Mouse (Mus musculus) heart, embryonic 15.5 days (tissue): ENCODE measurements around the gene Gigyf2. TPM values are rescaled to one million over a fixed set of nuclear protein-coding genes. Genes with fewer than 3 reads are reported as not detected.
A peak's percentile ranks its signal among the peaks of the same experiment; 100 is the strongest.

Experiments
- ATAC-seq: fragments of 200-750 bp; cut with Nextera tagmentation; replicated peaks from 2 replicates; pipeline ENCODE4 v1.8.0; 2017; ENCODE audit warnings: low read depth, moderate TSS enrichment; ENCODE audit not compliant: insufficient number of reproducible peaks, insufficient read depth, low FRiP score
- H3K27ac ChIP-seq: fragments of 300-500 bp; sonication (generic); 2 replicates; pipeline ENCODE4 v1.5.1; 2015; ENCODE audit warnings: mild to moderate bottlenecking, inconsistent platforms
- H3K27me3 ChIP-seq: fragments of 300-500 bp; sonication (generic); 2 replicates; pipeline ENCODE4 v1.6.1; 2015; ENCODE audit warnings: inconsistent platforms
- H3K36me3 ChIP-seq: fragments of 300-500 bp; sonication (generic); 2 replicates; pipeline ENCODE4 v1.6.1; 2015; ENCODE audit warnings: mild to moderate bottlenecking, inconsistent platforms
- H3K4me1 ChIP-seq: fragments of 300-500 bp; sonication (generic); replicated peaks from 2 replicates; pipeline ENCODE4 v1.6.1; 2015; ENCODE audit warnings: inconsistent platforms
- H3K4me2 ChIP-seq: fragments of 300-500 bp; sonication (generic); 2 replicates; pipeline ENCODE4 v1.6.1; 2015; ENCODE audit warnings: inconsistent platforms, mild to moderate bottlenecking, moderate library complexity
- H3K4me3 ChIP-seq: fragments of 300-500 bp; sonication (generic); 2 replicates; pipeline ENCODE4 v1.5.1; 2015; ENCODE audit warnings: mild to moderate bottlenecking, inconsistent platforms
- H3K9ac ChIP-seq: fragments of 300-500 bp; sonication (generic); 2 replicates; pipeline ENCODE4 v1.6.1; 2015; ENCODE audit warnings: mild to moderate bottlenecking, inconsistent platforms
- H3K9me3 ChIP-seq: fragments of 300-500 bp; sonication (generic); replicated peaks from 2 replicates; pipeline ENCODE4 v1.6.1; 2016; ENCODE audit warnings: inconsistent platforms
- WGBS: fragments of 180-500 bp; shearing (Covaris S2); methylation state at CpG from one replicate; pipeline ENCODE4 v1.1.7; 2015; ENCODE audit warnings: mixed read lengths; 5-methylcytosine and 5-hydroxymethylcytosine counted together
- polyA plus RNA-seq: library from polyadenylated mRNA; unstranded; fragments of >200 nt; fragmentation: Nextera tagmentation; extraction: Ambion mirVana; gene quantifications from 2 replicates; pipeline ENCODE4 v1.2.1, GENCODE M21; 2015

Gene Gigyf2
- polyA plus RNA-seq, 1 experiment from 2014 or later = 30.8 TPM

DNA sequence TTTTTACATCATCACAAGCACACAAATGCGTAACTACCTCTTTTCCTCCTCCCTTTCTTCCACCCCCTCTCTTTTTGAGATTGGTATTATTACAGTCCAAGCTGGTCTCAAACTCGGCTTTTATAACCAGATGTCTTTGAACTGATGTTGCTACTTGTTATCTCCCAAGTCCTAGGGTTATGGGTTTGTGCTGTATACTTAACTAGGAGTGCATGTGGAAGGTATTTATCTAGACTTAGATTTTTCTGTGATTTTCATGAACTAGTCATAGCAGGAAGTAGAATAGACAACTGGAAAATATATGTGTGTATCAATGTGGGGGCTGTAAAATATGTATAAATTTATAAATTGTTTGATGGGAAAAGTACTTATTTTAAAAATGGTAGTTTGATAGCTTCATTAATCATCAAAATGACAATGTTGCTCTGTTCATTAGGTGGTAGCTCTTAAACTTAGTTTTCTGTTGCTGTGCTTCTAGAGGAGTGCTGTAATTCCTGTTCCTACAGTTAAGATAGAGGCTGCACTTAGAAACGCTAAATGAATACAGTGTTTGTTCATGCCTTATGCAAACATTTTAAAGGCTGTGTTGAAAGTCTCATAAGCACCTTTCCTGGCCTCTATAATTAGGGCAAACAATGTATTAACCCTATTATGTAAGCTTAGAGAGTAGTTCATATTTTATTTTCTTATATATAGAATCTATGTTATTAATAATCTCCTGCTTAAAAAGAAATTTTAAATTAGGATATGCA, 66.8 kb downstream of the Gigyf2 start:
- Histone ChIP-seq H3K27ac (no peak overlapping the region), H3K9me3 (no peaks in the 10 kb centered on the region), H3K4me3 (no peak overlapping the region), H3K4me1 (peaks cover 12% of the 10 kb centered on the region), H3K4me2 (no peak overlapping the region), H3K27me3 (no peaks in the 10 kb centered on the region), H3K36me3 (peaks cover 24% of the 10 kb centered on the region), H3K9ac (no peak overlapping the region)
- no peak for ATAC-seq
- WGBS = 80% methylated on average over 3 of the region's 3 CpGs

DNA sequence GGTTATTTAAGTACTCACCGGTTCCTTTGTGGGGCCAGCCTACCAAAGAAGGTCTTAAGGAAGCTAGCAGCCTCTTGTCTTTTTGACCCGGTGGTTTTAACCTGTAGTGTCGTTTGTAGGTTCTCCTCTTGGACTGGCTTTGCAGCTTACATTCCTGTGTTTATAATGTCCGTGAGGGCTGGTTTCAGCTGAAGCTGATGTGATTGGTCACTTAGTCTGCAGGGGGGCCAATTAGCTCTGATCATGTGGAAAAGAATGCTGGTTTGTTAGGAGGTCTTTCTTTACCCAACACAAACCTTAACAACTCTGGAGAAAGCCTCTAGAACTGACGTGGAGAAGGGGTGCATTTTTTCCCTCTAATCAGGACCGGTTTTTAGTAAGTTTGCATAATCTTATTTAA, 67.8 kb downstream of the Gigyf2 start, which contains the start of gene Kcnj13:
Kcnj13 (minus strand) TSS at position 136 of the 400 bp plus-strand sequence.
- H3K4me3 ChIP-seq = no peak within 1 kb of the TSS

DNA sequence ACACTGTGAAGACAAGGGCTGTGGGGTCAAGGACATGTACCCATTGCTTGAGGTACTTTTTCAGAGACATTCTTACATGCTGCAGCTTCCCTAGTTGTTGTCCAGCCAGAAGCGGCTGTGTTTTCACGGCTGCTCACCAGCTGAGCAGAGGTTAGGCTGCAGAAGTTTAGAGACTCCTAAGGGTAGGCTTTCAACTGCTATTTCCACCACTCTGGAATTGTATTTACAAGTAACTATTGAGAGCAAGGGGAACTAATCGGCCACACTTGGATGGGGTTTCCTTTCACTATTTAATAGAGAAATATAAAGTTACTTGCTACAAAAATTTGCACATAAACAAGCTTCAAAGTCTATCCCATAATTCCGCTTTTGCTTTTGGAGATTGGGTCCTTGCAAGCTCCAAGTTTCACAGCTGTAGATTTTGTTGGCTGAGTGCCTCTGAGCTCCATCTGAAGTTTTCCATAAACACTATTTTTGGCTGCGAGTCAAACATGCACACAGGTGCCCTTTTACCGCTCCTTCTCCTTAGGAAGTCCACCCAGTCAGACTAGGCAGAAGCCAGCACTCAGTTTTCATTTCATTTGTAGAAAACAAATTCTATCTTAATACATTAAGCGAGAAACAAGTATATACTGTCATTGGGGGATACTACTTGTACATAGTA, 70.3 kb downstream of the Gigyf2 start:
- H3K9me3 ChIP-seq = no peaks in the 10 kb centered on the region
- whole genome bisulfite sequencing = 57% methylated on average over 7 of the region's 7 CpGs
- H3K9ac ChIP-seq = no peak overlapping the region
- H3K27ac ChIP-seq = peak overlapping the region; percentile 70
- H3K4me1 ChIP-seq = peaks cover 12% of the 10 kb centered on the region
- H3K27me3 ChIP-seq = no peaks in the 10 kb centered on the region
- H3K4me2 ChIP-seq = no peak overlapping the region
- ATAC-seq = no peak
- H3K4me3 ChIP-seq = no peak overlapping the region
- H3K36me3 ChIP-seq = 0 out of 2 replicates have a peak, but pooled peaks cover 3% of the 10 kb centered on the region

More for the DNA sequence above, 67.8 kb downstream of the Gigyf2 start, which contains the start of gene Kcnj13:
- H3K27me3 ChIP-seq = no peaks in the 10 kb centered on the region
- H3K9me3 ChIP-seq = no peaks in the 10 kb centered on the region
- WGBS = 54% methylated on average over 6 of the region's 6 CpGs
- H3K36me3 ChIP-seq = peaks cover 19% of the 10 kb centered on the region
- ATAC-seq = no peak
- no peak within 1 kb of the TSS for H3K4me2 ChIP-seq
- H3K4me1 ChIP-seq = peaks cover 12% of the 10 kb centered on the region
- H3K27ac ChIP-seq = no peak within 1 kb of the TSS
- H3K9ac ChIP-seq = no peak within 1 kb of the TSS

DNA sequence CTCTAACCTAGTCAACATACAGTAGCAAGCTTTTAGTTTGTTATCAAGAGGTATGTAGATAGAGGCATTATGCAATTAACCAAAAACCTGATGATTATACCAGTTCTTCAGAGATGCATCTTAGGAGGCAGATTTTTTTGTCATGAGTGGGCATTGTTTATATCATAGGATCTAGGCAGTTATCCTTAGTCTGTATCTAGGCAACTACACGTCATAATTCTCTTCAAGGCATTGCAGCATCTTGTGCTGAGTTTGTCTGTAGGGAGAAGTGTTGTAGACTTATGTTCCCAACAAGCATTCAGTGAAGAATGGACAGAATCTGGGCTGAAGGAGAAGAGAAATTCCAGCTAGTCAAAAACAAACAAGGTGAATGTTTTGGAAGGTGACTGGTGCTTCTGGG, 77.9 kb downstream of the Gigyf2 start:
- 83% methylated on average over 1 of the region's 1 CpGs for WGBS

DNA sequence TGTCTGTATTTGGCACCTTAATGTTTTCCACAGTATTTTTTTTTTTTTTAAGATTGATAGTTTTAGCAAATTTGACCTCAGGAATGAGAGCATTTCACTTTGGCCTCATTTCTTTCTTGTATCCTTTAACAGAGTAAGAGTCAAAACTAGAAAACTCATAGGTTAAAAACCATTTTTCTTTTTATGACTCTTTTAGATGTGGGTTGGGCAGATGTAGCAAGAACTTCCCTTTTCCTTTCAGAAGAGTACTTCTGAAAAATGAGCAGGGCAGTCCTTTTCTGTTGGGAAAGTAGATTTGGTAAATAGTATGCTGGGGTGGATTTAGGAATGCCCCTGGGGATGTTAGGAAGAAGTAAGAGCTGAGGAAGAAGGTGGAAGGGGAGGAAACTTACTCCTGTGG, 79.2 kb downstream of the Gigyf2 start:
- no peak overlapping the region for H3K4me2 ChIP-seq
- no peaks in the 10 kb centered on the region for H3K27me3 ChIP-seq
- no peak overlapping the region for H3K27ac ChIP-seq
- H3K9ac ChIP-seq = no peak overlapping the region
- no peak for ATAC-seq
- no peak overlapping the region for H3K4me3 ChIP-seq
- no peaks in the 10 kb centered on the region for H3K4me1 ChIP-seq
- H3K36me3 ChIP-seq = peaks cover 58% of the 10 kb centered on the region
- no peaks in the 10 kb centered on the region for H3K9me3 ChIP-seq

More for the DNA sequence above, 77.9 kb downstream of the Gigyf2 start:
- H3K9me3 ChIP-seq = no peaks in the 10 kb centered on the region
- H3K27me3 ChIP-seq = no peaks in the 10 kb centered on the region
- peaks cover 46% of the 10 kb centered on the region for H3K36me3 ChIP-seq
- H3K4me2 ChIP-seq = no peak overlapping the region
- H3K27ac ChIP-seq = no peak overlapping the region
- H3K9ac ChIP-seq = no peak overlapping the region
- H3K4me1 ChIP-seq = no peaks in the 10 kb centered on the region
- no peak overlapping the region for H3K4me3 ChIP-seq
- ATAC-seq = no peak

DNA sequence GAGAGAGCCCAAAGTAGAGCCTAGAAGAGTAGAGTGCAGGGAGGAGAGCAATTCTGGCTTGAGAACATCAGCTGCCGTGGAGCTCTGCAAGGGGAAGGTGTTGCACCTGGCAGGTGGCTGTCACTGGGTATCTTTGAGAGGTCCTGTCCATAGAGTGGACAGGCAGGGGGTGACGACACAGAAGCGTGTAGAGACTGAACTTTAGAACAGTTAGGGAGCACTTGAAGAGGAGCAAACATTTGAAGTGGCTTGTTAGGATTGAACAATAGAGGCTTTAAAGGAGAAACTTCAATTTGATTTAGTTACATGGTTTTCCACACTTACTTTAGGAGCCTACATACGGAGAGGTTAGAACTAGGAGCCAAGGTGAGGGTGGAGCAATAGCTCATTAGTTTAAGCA, 82.6 kb downstream of the Gigyf2 start:
- Histone ChIP-seq H3K36me3 (peaks cover 78% of the 10 kb centered on the region), H3K27me3 (no peaks in the 10 kb centered on the region), H3K4me1 (no peaks in the 10 kb centered on the region), H3K9me3 (no peaks in the 10 kb centered on the region), H3K4me2 (no peak overlapping the region), H3K4me3 (no peak overlapping the region), H3K9ac (no peak overlapping the region), H3K27ac (no peak overlapping the region)
- WGBS = 86% methylated on average over 4 of the region's 4 CpGs
- ATAC-seq = no peak

DNA sequence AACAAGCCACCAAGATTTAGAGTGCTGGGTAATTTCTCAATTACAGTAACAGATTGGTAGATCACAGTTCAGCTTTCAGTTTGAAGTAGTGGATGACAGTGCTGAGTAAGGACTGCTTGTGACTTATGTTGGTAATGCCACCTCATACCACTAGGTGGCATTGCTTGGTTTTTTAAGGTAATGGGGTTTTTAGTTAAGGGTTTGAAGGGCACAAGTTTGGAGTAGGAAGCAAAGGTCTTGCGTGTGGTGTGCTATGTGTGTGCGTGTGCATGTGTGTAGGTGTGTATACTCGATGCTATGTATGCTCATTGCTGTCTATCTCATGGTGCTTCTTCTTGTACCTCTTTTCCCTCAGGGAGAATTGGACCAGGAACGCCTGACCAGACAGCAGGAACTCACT, 91.9 kb downstream of the Gigyf2 start:
- Histone ChIP-seq H3K9ac (no peak overlapping the region), H3K4me2 (no peak overlapping the region), H3K36me3 (peaks cover 50% of the 10 kb centered on the region), H3K27me3 (no peaks in the 10 kb centered on the region), H3K27ac (no peak overlapping the region), H3K4me3 (no peak overlapping the region), H3K9me3 (no peaks in the 10 kb centered on the region), H3K4me1 (no peaks in the 10 kb centered on the region)
- WGBS = 85% methylated on average over 4 of the region's 4 CpGs
- no peak for ATAC-seq

DNA sequence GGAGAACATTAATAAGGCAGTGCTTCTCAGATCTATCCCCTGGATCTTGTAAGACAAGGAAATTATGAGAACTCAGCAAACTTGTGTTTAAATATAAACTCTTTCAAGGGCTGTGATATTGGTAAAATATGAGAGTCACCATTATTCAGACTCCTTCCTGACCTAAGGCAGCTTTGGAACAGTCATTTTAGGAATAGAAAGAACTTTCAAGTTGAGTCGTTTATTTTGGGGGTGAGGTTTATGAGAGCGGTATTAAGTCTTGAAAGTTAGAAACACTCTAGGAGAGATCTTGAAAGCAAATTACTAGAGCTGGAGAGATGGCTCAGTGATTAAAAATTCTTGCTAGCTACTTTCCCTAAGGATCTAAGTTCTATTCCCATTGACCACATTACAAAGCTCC, 108.3 kb downstream of the Gigyf2 start:
- ATAC-seq = no peak
- no peak overlapping the region for H3K4me3 ChIP-seq
- no peak overlapping the region for H3K9ac ChIP-seq
- H3K36me3 ChIP-seq = peaks cover 65% of the 10 kb centered on the region
- WGBS = 91% methylated on average over 2 of the region's 2 CpGs
- H3K4me2 ChIP-seq = no peak overlapping the region
- H3K4me1 ChIP-seq = no peaks in the 10 kb centered on the region
- no peak overlapping the region for H3K27ac ChIP-seq
- H3K27me3 ChIP-seq = no peaks in the 10 kb centered on the region
- H3K9me3 ChIP-seq = no peaks in the 10 kb centered on the region

DNA sequence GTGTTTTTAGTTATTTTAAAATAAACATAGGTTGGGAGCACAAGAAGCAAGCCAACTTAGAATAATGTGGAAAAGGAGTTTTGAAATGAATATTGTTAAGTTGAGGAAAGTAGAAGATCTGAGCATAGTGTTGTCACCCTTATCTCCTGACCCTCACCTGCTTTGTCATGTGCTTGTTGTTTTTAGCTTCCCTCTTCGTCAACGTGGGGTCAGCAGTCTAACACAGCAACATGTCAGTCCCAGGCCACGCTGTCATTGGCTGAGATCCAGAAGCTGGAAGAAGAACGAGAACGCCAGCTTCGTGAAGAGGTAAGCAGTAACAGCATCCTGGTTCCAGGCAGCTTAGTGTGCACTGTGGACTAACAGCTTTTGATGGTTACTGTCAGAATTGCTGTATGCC, 109.8 kb downstream of the Gigyf2 start:
- WGBS = 33% methylated on average over 6 of the region's 6 CpGs
- no peak overlapping the region for H3K4me2 ChIP-seq
- peaks cover 66% of the 10 kb centered on the region for H3K36me3 ChIP-seq
- H3K9ac ChIP-seq = no peak overlapping the region
- H3K27ac ChIP-seq = no peak overlapping the region
- H3K9me3 ChIP-seq = no peaks in the 10 kb centered on the region
- no peaks in the 10 kb centered on the region for H3K4me1 ChIP-seq
- no peak for ATAC-seq
- H3K4me3 ChIP-seq = no peak overlapping the region
- H3K27me3 ChIP-seq = no peaks in the 10 kb centered on the region

DNA sequence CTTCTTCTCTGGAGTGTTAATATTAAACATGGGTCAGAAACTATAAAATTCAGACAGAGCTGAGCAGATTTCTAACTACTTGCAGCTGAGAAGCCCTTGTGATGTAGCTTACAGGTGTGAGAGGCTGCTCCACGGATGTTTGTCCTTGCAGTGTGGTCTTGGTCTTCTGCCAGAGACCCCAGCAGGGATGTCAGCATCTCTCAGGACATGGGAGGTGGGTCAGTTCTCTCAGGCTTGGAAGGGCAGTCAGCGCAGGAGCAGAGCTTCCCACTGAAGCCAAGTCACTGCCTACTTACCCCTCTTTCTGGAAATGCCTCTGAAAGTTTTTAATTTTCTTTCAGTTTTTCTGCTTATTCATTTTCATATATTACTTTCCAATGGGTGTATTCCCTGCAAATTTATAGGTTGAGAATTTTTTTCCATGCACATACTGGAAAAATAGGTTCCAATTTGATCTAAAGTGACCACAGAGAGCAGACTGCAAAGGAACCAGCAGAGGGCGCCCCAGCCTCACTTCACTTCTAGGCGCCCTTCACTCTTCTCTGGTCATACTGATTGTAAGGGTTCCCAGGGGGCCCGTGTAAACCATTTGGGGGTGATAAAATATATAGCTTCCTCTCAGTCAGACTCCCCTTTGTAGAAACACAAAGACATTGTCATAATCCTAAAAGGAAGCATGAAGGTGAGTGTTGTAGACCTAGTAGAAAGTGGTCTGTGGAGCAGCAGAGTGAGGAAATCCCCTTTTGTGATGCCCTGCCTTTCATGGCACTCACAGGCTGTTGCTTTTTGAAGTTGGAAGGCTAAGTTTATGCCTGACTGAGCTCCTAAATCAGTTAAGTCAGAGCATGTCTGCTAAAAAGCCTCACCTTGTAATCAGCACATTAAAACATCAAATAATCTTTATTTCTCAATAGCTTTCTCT, 120.6 kb downstream of the Gigyf2 start:
- 38% methylated on average over 5 of the region's 5 CpGs for WGBS
- Histone ChIP-seq H3K4me3 (no peak overlapping the region), H3K4me2 (no peak overlapping the region), H3K36me3 (peaks cover 64% of the 10 kb centered on the region), H3K27ac (no peak overlapping the region), H3K9ac (no peak overlapping the region), H3K9me3 (no peaks in the 10 kb centered on the region), H3K27me3 (no peaks in the 10 kb centered on the region), H3K4me1 (no peaks in the 10 kb centered on the region)
- ATAC-seq = no peak

DNA sequence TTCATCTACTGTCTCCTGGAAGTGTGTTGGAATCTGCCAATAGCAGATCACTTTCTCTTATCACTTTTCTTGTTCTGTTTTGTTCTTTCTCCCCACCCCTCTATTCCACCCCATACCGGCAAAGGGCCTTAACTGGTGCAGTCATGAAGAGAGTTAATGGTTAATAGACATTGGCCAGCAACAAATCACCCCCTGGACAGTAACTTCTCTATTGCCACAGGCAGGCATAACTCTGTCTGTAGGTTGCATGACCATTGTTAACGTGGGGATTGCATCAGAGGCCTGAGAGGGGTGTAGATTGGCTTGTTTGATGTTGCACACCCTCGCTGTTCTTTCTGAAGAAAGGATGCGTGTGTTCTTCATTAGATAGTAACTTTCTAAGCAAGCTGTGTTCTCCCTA, 122.6 kb downstream of the Gigyf2 start:
- no peak for ATAC-seq
- H3K27ac ChIP-seq = no peak overlapping the region
- no peak overlapping the region for H3K4me2 ChIP-seq
- no peaks in the 10 kb centered on the region for H3K4me1 ChIP-seq
- no peaks in the 10 kb centered on the region for H3K27me3 ChIP-seq
- WGBS = 82% methylated on average over 4 of the region's 4 CpGs
- H3K9ac ChIP-seq = no peak overlapping the region
- peaks cover 44% of the 10 kb centered on the region for H3K36me3 ChIP-seq
- H3K9me3 ChIP-seq = no peaks in the 10 kb centered on the region
- no peak overlapping the region for H3K4me3 ChIP-seq
